Mouse (Mus musculus) liver, postnatal 0 days (tissue): ENCODE results near the gene Rad23a. TPM values are rescaled to one million over a fixed set of nuclear protein-coding genes. Genes with fewer than 3 reads are reported as not detected.

ENCODE experiments used
- ATAC-seq: fragments of 200-750 bp; cut with Nextera tagmentation; 2 replicates; pipeline ENCODE4 v1.8.0; 2017; ENCODE audit warnings: mild to moderate bottlenecking, moderate library complexity
- DNase-seq: peaks from one replicate; pipeline ENCODE4 v3.0.0-alpha.2; 2016
- H3K27ac ChIP-seq: fragments of 300-500 bp; sonication (generic); 2 replicates; pipeline ENCODE4 v1.5.1; 2014; ENCODE audit warnings: antibody characterized with exemption, moderate library complexity, mild to moderate bottlenecking, low read depth
- H3K27me3 ChIP-seq: fragments of 300-500 bp; sonication (generic); 2 replicates; pipeline ENCODE4 v1.6.1; 2014; ENCODE audit warnings: low read length, control low read depth, mixed read lengths; ENCODE audit not compliant: insufficient read depth
- H3K36me3 ChIP-seq: fragments of 300-500 bp; sonication (generic); replicated peaks from 2 replicates; pipeline ENCODE4 v1.6.1; 2014; ENCODE audit warnings: mild to moderate bottlenecking, control low read depth, low read length, moderate library complexity, mixed read lengths; ENCODE audit not compliant: insufficient read depth
- H3K4me1 ChIP-seq: fragments of 300-500 bp; sonication (generic); 2 replicates; pipeline ENCODE4 v1.6.1; 2014; ENCODE audit warnings: antibody characterized with exemption, mild to moderate bottlenecking, control low read depth; ENCODE audit not compliant: insufficient read depth
- H3K4me2 ChIP-seq: fragments of 300-500 bp; sonication (generic); 2 replicates; pipeline ENCODE4 v1.6.1; 2014; ENCODE audit warnings: low read depth, mild to moderate bottlenecking, low read length, moderate library complexity, mixed read lengths
- H3K4me3 ChIP-seq: fragments of 300-500 bp; sonication (generic); 2 replicates; pipeline ENCODE4 v1.5.1; 2014; ENCODE audit warnings: low read depth, low read length
- H3K9ac ChIP-seq: fragments of 300-500 bp; sonication (generic); replicated peaks from 2 replicates; pipeline ENCODE4 v1.6.1; 2014; ENCODE audit warnings: mild to moderate bottlenecking, moderate library complexity
- H3K9me3 ChIP-seq: fragments of 300-500 bp; sonication (generic); 2 replicates; pipeline ENCODE4 v1.6.1; 2016; ENCODE audit warnings: mild to moderate bottlenecking, control low read depth, low read length, mixed read lengths
- CTCF ChIP-seq: sonication (generic); IDR thresholded peaks from 2 replicates; pipeline ENCODE4 v1.5.1; 2016; ENCODE audit warnings: antibody characterized with exemption, low read depth
- EP300 ChIP-seq: IDR thresholded peaks from 2 replicates; pipeline ENCODE4 v1.6.1; 2016; ENCODE audit warnings: antibody characterized with exemption, low read depth, mild to moderate bottlenecking
- WGBS: fragments of 180-500 bp; shearing (Covaris S2); extraction: QIAGEN DNeasy Blood & Tissue Kit; methylation state at CpG from one replicate; pipeline ENCODE4 v1.1.7; 2014; ENCODE audit not compliant: insufficient replicate concordance; 5-methylcytosine and 5-hydroxymethylcytosine counted together
- polyA plus RNA-seq: library from polyadenylated mRNA; unstranded; fragments of >200 nt; fragmentation: Nextera tagmentation; extraction: Ambion mirVana; gene quantifications from 2 replicates; pipeline ENCODE4 v1.2.1, GENCODE M21; 2015

Rad23a gene
- polyA plus RNA-seq, 1 experiment from 2014 or later = 164 TPM

DNA sequence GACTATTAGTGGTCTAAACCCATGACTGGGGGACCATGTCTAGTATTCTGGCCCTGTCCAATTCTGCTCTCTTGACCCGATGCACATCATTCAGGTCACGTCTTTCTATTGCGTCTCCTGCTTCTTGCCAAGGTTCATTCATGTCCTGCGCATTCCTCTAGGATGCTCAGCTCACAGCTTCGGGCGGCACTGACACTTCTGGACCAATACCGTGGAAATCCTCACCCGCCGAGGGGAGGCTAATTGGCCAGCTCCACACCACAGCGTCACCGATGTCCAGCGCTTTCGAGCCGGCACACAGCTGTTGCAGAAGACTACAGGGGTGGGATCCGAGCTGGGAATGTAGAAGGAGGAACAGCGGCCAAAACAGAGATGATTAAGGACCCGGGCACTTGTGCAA, 24.3 kb downstream of the Rad23a start:
- Histone ChIP-seq H3K36me3 (no peaks in the 10 kb centered on the region), H3K4me1 (peaks cover 10% of the 10 kb centered on the region), H3K9me3 (no peaks in the 10 kb centered on the region), H3K4me3 (no peak overlapping the region), H3K9ac (no peak overlapping the region), H3K4me2 (no peak overlapping the region), H3K27me3 (peaks cover 12% of the 10 kb centered on the region), H3K27ac (no peak overlapping the region)
- TF ChIP-seq EP300 (no peak), CTCF (no peak)
- WGBS = 79% methylated on average over 17 of the region's 17 CpGs
- no peak for DNase-seq
- no peak for ATAC-seq

GRCm38 (mm10) chr8:84815547-84815946, 24.9 kb downstream of the Rad23a start:
- H3K36me3 ChIP-seq = no peaks in the 10 kb centered on the region
- no peaks in the 10 kb centered on the region for H3K9me3 ChIP-seq
- peak; percentile 88 for ATAC-seq
- H3K4me3 ChIP-seq = no peak overlapping the region
- H3K27me3 ChIP-seq = peaks cover 14% of the 10 kb centered on the region
- 7% methylated on average over 9 of the region's 9 CpGs for WGBS
- peak; percentile 98 for DNase-seq
- no peak overlapping the region for H3K9ac ChIP-seq
- H3K4me2 ChIP-seq = peak overlapping the region; percentile 23; the same call in 1 of the 2 replicates
- H3K27ac ChIP-seq = no peak overlapping the region
- TF ChIP-seq EP300 = no peak
- peak; percentile 99 for TF ChIP-seq CTCF
- H3K4me1 ChIP-seq = peaks cover 15% of the 10 kb centered on the region

- H3K27ac ChIP-seq = no peak overlapping the region
- TF ChIP-seq CTCF (no peak), EP300 (no peak)
- peaks cover 15% of the 10 kb centered on the region for H3K4me1 ChIP-seq
- ATAC-seq (peak; percentile 1; the same call in 1 of the 2 replicates), DNase-seq (no peak)
- H3K4me3 ChIP-seq = no peak overlapping the region
- H3K4me2 ChIP-seq = peak overlapping the region; percentile 23; the same call in 1 of the 2 replicates
- no peak overlapping the region for H3K9ac ChIP-seq
- H3K9me3 ChIP-seq = no peaks in the 10 kb centered on the region
- 43% methylated on average over 18 of the region's 19 CpGs for WGBS
- H3K36me3 ChIP-seq = no peaks in the 10 kb centered on the region
- H3K27me3 ChIP-seq = peaks cover 14% of the 10 kb centered on the region
Observed at GRCm38 (mm10) chr8:84814555-84815441, 25.7 kb downstream of the Rad23a start.

- DNase-seq (no peak), ATAC-seq (no peak)
- H3K4me3 ChIP-seq = no peak overlapping the region
- no peak overlapping the region for H3K27ac ChIP-seq
- no peaks in the 10 kb centered on the region for H3K9me3 ChIP-seq
- TF ChIP-seq EP300 (no peak), CTCF (no peak)
- H3K27me3 ChIP-seq = peaks cover 14% of the 10 kb centered on the region
- no peak overlapping the region for H3K9ac ChIP-seq
- 92% methylated on average over 11 of the region's 11 CpGs for WGBS
- H3K4me1 ChIP-seq = peaks cover 15% of the 10 kb centered on the region
- H3K36me3 ChIP-seq = no peaks in the 10 kb centered on the region
- H3K4me2 ChIP-seq = no peak overlapping the region
Observed at GRCm38 (mm10) chr8:84814240-84814554, 26.3 kb downstream of the Rad23a start.

DNA sequence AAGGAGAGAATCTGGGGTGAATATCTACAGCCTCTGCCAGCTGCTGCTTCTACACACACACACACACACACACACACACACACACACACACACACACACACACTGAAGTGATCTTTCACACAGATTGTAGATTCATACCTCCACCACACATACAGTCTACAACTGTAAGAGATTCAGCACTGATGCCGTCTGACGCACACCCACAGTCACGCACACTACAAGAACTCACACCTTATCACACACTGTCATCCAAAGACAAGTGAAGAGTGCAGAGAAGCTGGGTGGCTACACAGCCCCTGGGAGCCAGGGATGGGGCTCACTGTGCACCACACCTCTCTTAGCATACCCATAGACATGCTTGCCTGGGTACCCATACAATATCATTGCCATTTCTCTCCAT, 26.6 kb downstream of the Rad23a start:
- TF ChIP-seq EP300 (no peak), CTCF (no peak)
- H3K27me3 ChIP-seq = peaks cover 14% of the 10 kb centered on the region
- 57% methylated on average over 3 of the region's 3 CpGs for WGBS
- H3K4me1 ChIP-seq = peaks cover 15% of the 10 kb centered on the region
- H3K27ac ChIP-seq = no peak overlapping the region
- no peaks in the 10 kb centered on the region for H3K9me3 ChIP-seq
- H3K4me2 ChIP-seq = no peak overlapping the region
- H3K36me3 ChIP-seq = no peaks in the 10 kb centered on the region
- no peak overlapping the region for H3K4me3 ChIP-seq
- no peak for ATAC-seq
- DNase-seq = no peak
- H3K9ac ChIP-seq = no peak overlapping the region

DNA sequence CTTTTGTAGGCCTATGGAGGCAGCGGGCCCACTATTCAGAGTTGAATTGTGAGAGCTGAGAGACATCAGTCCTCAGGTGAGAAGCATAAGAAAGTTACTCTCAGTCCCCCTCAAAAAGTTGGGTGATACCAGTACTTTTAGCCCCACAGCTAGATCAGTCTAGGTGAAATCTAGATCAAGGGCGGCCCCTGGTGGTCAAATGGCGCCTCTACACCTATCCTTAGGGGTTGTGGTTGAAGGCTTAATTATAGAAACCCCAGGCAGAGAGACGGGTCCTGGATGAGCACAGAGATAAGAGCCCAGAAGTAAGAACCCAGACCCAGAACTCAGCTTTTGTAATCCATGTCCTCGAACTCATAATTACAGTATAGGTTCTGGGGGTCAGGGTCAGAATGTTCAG, 27.4 kb downstream of the Rad23a start:
- TF ChIP-seq EP300 (no peak), CTCF (peak; percentile 94)
- H3K4me1 ChIP-seq = peaks cover 15% of the 10 kb centered on the region
- no peaks in the 10 kb centered on the region for H3K9me3 ChIP-seq
- no peak overlapping the region for H3K4me2 ChIP-seq
- H3K27ac ChIP-seq = no peak overlapping the region
- H3K9ac ChIP-seq = no peak overlapping the region
- no peak overlapping the region for H3K4me3 ChIP-seq
- DNase-seq (peak; percentile 88), ATAC-seq (no peak)
- H3K36me3 ChIP-seq = no peaks in the 10 kb centered on the region
- peaks cover 14% of the 10 kb centered on the region for H3K27me3 ChIP-seq
- 2% methylated on average over 5 of the region's 5 CpGs for WGBS
